Mouse (Mus musculus) colon, adult 2 months (tissue): Measurements from ENCODE around the gene Gas2l3. TPM values are rescaled to one million over a fixed set of nuclear protein-coding genes. Genes with fewer than 3 reads are reported as not detected.

Source experiments
- polyA plus RNA-seq: library from polyadenylated mRNA; depleted of rRNA; stranded (reverse); fragments of >200 nt; gene quantifications from 2 replicates; pipeline ENCODE4 v1.2.3, GENCODE M21; 2012; rRNA removed

Gas2l3 gene
- 0.54 and 1.8 TPM in 2 replicates for polyA plus RNA-seq

GRCm38 (mm10) chr10:89443623-89444151 is at the start of gene Gas2l3:
TSS of gene Gas2l3 (minus strand) at chr10:89443967.

Other genes starting within 250 kb of the Gas2l3 start
- 0.30 and 0.36 TPM in 2 replicates for gene Ano4, start 99.2 kb downstream of the Gas2l3 start, polyA plus RNA-seq
- 20.2 and 27.0 TPM in 2 replicates for gene Nr1h4, start 89.6 kb upstream of the Gas2l3 start, polyA plus RNA-seq
- gene Slc17a8, start 177.3 kb upstream of the Gas2l3 start, polyA plus RNA-seq = 0.17 TPM in 1 of 2 replicates, not detected in the other
- gene Scyl2, start 242.3 kb upstream of the Gas2l3 start, polyA plus RNA-seq = 9.3 and 10.7 TPM in 2 replicates